Mouse (Mus musculus) gastrocnemius, adult 18-20 months (tissue): ENCODE data around the gene Asnsd1. TPM values are rescaled to one million over a fixed set of nuclear protein-coding genes. Genes with fewer than 3 reads are reported as not detected.

Experiments used
- DNase-seq: peaks from one replicate; pipeline ENCODE4 v3.0.0; 2021; ENCODE audit warnings: low spot score
- total RNA-seq, 2 experiments: library from RNA; stranded (reverse); gene quantifications; 2 replicates each; pipeline ENCODE4 v1.2.3; 2021

Asnsd1 gene
- total RNA-seq, 2 experiments from 2014 or later, result 62.4 to 65.3 TPM

DNA sequence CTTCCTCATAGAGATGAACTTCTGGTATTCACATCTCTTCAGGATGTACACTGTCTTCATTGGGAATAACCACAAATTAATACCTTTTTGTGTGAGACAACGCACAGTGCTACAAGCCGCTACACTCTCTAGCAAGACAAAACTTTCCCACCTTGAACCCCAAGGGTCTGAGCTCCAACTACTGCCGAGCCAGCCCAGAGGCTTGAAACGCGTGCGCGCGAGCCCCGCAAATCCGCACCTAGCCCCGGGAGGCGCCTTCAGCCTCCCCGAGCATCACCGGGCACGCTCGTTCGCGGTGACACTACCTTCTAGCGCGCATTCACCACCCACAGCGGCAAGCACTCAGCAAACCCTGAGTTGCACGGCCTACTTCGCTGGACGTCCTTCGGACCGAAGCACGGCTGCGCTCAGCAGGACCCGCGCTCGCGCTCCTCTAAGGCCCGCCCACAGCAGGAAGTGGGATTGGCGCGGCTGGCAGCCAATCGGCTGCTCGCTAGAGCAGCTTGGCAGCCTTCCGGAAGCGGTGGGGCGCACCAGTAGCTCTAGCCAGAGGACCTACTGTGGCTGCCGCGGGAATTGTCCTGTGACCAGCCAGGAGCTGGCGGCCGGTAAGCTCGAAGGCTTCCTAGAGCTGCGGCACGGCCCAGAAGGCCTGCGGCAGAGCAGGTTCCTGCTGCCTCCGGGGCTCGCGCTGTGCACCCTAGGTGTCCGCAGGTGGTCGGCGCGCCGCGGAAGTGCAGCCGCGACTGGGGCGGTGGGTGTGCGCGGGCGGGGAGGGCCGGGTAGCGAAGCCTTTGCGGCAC is 55.8 kb downstream of the Asnsd1 start, which contains the start of the genes Pms1, Ormdl1 and Gm28778:
Pms1 (minus strand) TSS at position 438 of the 803 bp plus-strand sequence.
Ormdl1 (plus strand) TSS at position 515 of the 803 bp plus-strand sequence.
Gm28778 (plus strand) TSS at position 531 of the 803 bp plus-strand sequence.
- peak; percentile 96 for DNase-seq

Other genes starting within 250 kb of the Asnsd1 start
- gene 1700019A02Rik, start 165.1 kb downstream of the Asnsd1 start, total RNA-seq, result not detected
- 1 to 10 TPM; 4.0 to 5.2 TPM for gene Pms1, start 55.7 kb downstream of the Asnsd1 start, total RNA-seq
- gene Ormdl1, start 55.7 kb downstream of the Asnsd1 start, total RNA-seq, result 1 to 10 TPM; 7.9 to 8.3 TPM
- gene Gm28778, start 55.6 kb downstream of the Asnsd1 start, total RNA-seq, result under 1 TPM; 0.40 to 0.43 TPM
- 10 to 100 TPM; 22.8 to 28.1 TPM for gene Osgepl1, start 39.1 kb downstream of the Asnsd1 start, total RNA-seq
- 1 to 10 TPM in 1 of 2 experiments, not detected in 1; 7.4 TPM for gene Asdurf, start 133 bp downstream of the Asnsd1 start, total RNA-seq
- under 1 TPM; 0.12 to 0.14 TPM for gene Gm28551, start 85 bp downstream of the Asnsd1 start, total RNA-seq